Mouse (Mus musculus) ES-E14 (cell line): Measurements from ENCODE around the gene Abcf1.

ENCODE experiments used
- CHD2 ChIP-seq: IDR thresholded peaks from 2 replicates; pipeline ENCODE4 v1.6.1; 2014; ENCODE audit warnings: mild to moderate bottlenecking, low read depth, low read length, inconsistent platforms
- ZNF384 ChIP-seq: IDR thresholded peaks from 2 replicates; pipeline ENCODE4 v1.6.1; 2012; ENCODE audit warnings: low read depth, low read length, inconsistent platforms

GRCm38 (mm10) chr17:35917143-35917462 lies 52.5 kb downstream of the Abcf1 start:
- TF ChIP-seq ZNF384, result no peak
- TF ChIP-seq CHD2, result no peak
